Mouse (Mus musculus): ENCODE measurements at regions not wholly inside any gene's neighbourhood (a gene's known extent, or its start where the extent isn't known, plus 50 kb on each side); places are given as distances from the start of the nearest gene placed in this dataset.

- WGBS (ENCODE audit: insufficient replicate concordance): 84% methylated on average over 4 of the region's 4 CpGs
- ATAC-seq: no peak
- H3K4me2 ChIP-seq: no peak overlapping the region
- peaks cover 41% of the 10 kb centered on the region for H3K4me1 ChIP-seq
- H3K9me3 ChIP-seq (replicated peaks): no peaks in the 10 kb centered on the region
- H3K36me3 ChIP-seq: no peaks in the 10 kb centered on the region
- H3K27ac ChIP-seq: no peak overlapping the region
- H3K27me3 ChIP-seq (replicated peaks): no peaks in the 10 kb centered on the region; the same call in 1 of the 2 replicates
- H3K9ac ChIP-seq: no peak overlapping the region
- H3K4me3 ChIP-seq: no peak overlapping the region
These were observed 92.0 kb upstream of the Coch start for GRCm38 (mm10) chr12:51501185-51501584.

GRCm38 (mm10) chr12:51502724-51503123 lies 90.4 kb upstream of the Coch start:
- Histone ChIP-seq H3K36me3 (no peaks in the 10 kb centered on the region), H3K4me1 (peaks cover 53% of the 10 kb centered on the region), H3K9ac (no peak overlapping the region), H3K9me3 (replicated peaks) (no peaks in the 10 kb centered on the region), H3K4me2 (peak overlapping the region; percentile 52; the same call in 1 of the 2 replicates), H3K27me3 (replicated peaks) (no peaks in the 10 kb centered on the region; the same call in 1 of the 2 replicates), H3K4me3 (no peak overlapping the region), H3K27ac (no peak overlapping the region)
- ATAC-seq: no peak
- 71% methylated on average over 4 of the region's 4 CpGs for WGBS (ENCODE audit: insufficient replicate concordance)

- peak; percentile 93 for ATAC-seq
- Histone ChIP-seq H3K9ac (0 out of 2 replicates have a peak overlapping the region, but pooled peaks have one; percentile 3), H3K36me3 (no peaks in the 10 kb centered on the region), H3K27me3 (replicated peaks) (no peaks in the 10 kb centered on the region), H3K27ac (peak overlapping the region; percentile 72), H3K4me1 (peaks cover 53% of the 10 kb centered on the region), H3K9me3 (replicated peaks) (no peaks in the 10 kb centered on the region), H3K4me2 (peak overlapping the region; percentile 52), H3K4me3 (peak overlapping the region; percentile 5; the same call in 1 of the 2 replicates)
- 35% methylated on average over 4 of the region's 4 CpGs for WGBS (ENCODE audit: insufficient replicate concordance)
These were observed 89.4 kb upstream of the Coch start for GRCm38 (mm10) chr12:51503706-51504105.

- Histone ChIP-seq H3K4me3 (no peak overlapping the region), H3K9me3 (replicated peaks) (no peaks in the 10 kb centered on the region), H3K27me3 (replicated peaks) (no peaks in the 10 kb centered on the region), H3K36me3 (no peaks in the 10 kb centered on the region), H3K9ac (no peak overlapping the region), H3K27ac (peak overlapping the region; percentile 72; the same call in 1 of the 2 replicates), H3K4me1 (peaks cover 53% of the 10 kb centered on the region), H3K4me2 (peak overlapping the region; percentile 52)
- WGBS (ENCODE audit: insufficient replicate concordance): 42% methylated on average over 7 of the region's 7 CpGs
- peak; percentile 46; the same call in 1 of the 2 replicates for ATAC-seq
These were observed 88.6 kb upstream of the Coch start for GRCm38 (mm10) chr12:51504581-51504980.

GRCm38 (mm10) chr12:51510010-51510409 lies 83.1 kb upstream of the Coch start:
- ATAC-seq: no peak
- H3K4me1 ChIP-seq: peaks cover 23% of the 10 kb centered on the region
- H3K4me2 ChIP-seq: no peak overlapping the region
- H3K27me3 ChIP-seq (replicated peaks): no peaks in the 10 kb centered on the region
- H3K4me3 ChIP-seq: no peak overlapping the region
- H3K27ac ChIP-seq: no peak overlapping the region
- no peak overlapping the region for H3K9ac ChIP-seq
- WGBS (ENCODE audit: insufficient replicate concordance): 75% methylated on average over 2 of the region's 2 CpGs
- no peaks in the 10 kb centered on the region for H3K9me3 ChIP-seq (replicated peaks)
- no peaks in the 10 kb centered on the region for H3K36me3 ChIP-seq

GRCm38 (mm10) chr12:51516726-51517125 lies 76.4 kb upstream of the Coch start:
- no peak for ATAC-seq
- Histone ChIP-seq H3K9me3 (replicated peaks) (no peaks in the 10 kb centered on the region), H3K27me3 (replicated peaks) (no peaks in the 10 kb centered on the region; the same call in 1 of the 2 replicates), H3K4me3 (no peak overlapping the region), H3K9ac (no peak overlapping the region), H3K4me2 (no peak overlapping the region), H3K36me3 (no peaks in the 10 kb centered on the region), H3K27ac (no peak overlapping the region), H3K4me1 (no peaks in the 10 kb centered on the region)
- 58% methylated on average over 3 of the region's 3 CpGs for WGBS (ENCODE audit: insufficient replicate concordance)

- WGBS (ENCODE audit: insufficient replicate concordance): 56% methylated on average over 2 of the region's 2 CpGs
- Histone ChIP-seq H3K27ac (no peak overlapping the region), H3K9ac (no peak overlapping the region), H3K9me3 (replicated peaks) (no peaks in the 10 kb centered on the region), H3K27me3 (replicated peaks) (no peaks in the 10 kb centered on the region; the same call in 1 of the 2 replicates), H3K4me1 (no peaks in the 10 kb centered on the region), H3K4me2 (no peak overlapping the region), H3K36me3 (no peaks in the 10 kb centered on the region), H3K4me3 (no peak overlapping the region)
- no peak for ATAC-seq
These were observed 71.5 kb upstream of the Coch start for GRCm38 (mm10) chr12:51521610-51522120.

- Histone ChIP-seq H3K27ac (no peak overlapping the region), H3K9me3 (replicated peaks) (no peaks in the 10 kb centered on the region), H3K4me2 (no peak overlapping the region), H3K4me1 (no peaks in the 10 kb centered on the region), H3K4me3 (no peak overlapping the region), H3K36me3 (no peaks in the 10 kb centered on the region), H3K27me3 (replicated peaks) (no peaks in the 10 kb centered on the region), H3K9ac (no peak overlapping the region)
- WGBS (ENCODE audit: insufficient replicate concordance): 68% methylated on average over 4 of the region's 4 CpGs
- no peak for ATAC-seq
These were observed 69.3 kb upstream of the Coch start for GRCm38 (mm10) chr12:51523866-51524265.

- no peak for ATAC-seq
- no peaks in the 10 kb centered on the region for H3K9me3 ChIP-seq (replicated peaks)
- H3K36me3 ChIP-seq: no peaks in the 10 kb centered on the region
- H3K4me1 ChIP-seq: no peaks in the 10 kb centered on the region
- no peaks in the 10 kb centered on the region for H3K27me3 ChIP-seq (replicated peaks)
- no peak overlapping the region for H3K27ac ChIP-seq
- WGBS (ENCODE audit: insufficient replicate concordance): 71% methylated on average over 2 of the region's 2 CpGs
- no peak overlapping the region for H3K4me2 ChIP-seq
- H3K4me3 ChIP-seq: no peak overlapping the region
- H3K9ac ChIP-seq: no peak overlapping the region
These were observed 65.3 kb upstream of the Coch start for GRCm38 (mm10) chr12:51527854-51528253.

- H3K4me2 ChIP-seq: no peak overlapping the region
- H3K9me3 ChIP-seq (replicated peaks): no peaks in the 10 kb centered on the region
- WGBS (ENCODE audit: insufficient replicate concordance): 20% methylated on average over 5 of the region's 5 CpGs
- no peak overlapping the region for H3K4me3 ChIP-seq
- H3K27ac ChIP-seq: no peak overlapping the region
- ATAC-seq: no peak
- no peaks in the 10 kb centered on the region for H3K4me1 ChIP-seq
- H3K27me3 ChIP-seq (replicated peaks): peaks cover 13% of the 10 kb centered on the region; the same call in 1 of the 2 replicates
- H3K36me3 ChIP-seq: no peaks in the 10 kb centered on the region
- no peak overlapping the region for H3K9ac ChIP-seq
These were observed 58.5 kb upstream of the Coch start for GRCm38 (mm10) chr12:51534606-51535005.

- Histone ChIP-seq H3K4me1 (no peaks in the 10 kb centered on the region), H3K9ac (no peak overlapping the region), H3K27me3 (replicated peaks) (peaks cover 13% of the 10 kb centered on the region; the same call in 1 of the 2 replicates), H3K4me3 (no peak overlapping the region), H3K36me3 (no peaks in the 10 kb centered on the region), H3K4me2 (no peak overlapping the region), H3K9me3 (replicated peaks) (no peaks in the 10 kb centered on the region), H3K27ac (no peak overlapping the region)
- ATAC-seq: no peak
- 38% methylated on average over 5 of the region's 5 CpGs for WGBS (ENCODE audit: insufficient replicate concordance)
These were observed 58.0 kb upstream of the Coch start for GRCm38 (mm10) chr12:51535056-51535640.
